Comparison of ENCODE assay signal across 26 mouse cellular contexts in genomic region chr16:31631046-31631445, GRCm38 (mm10).
"Had no signal": no experiment of that assay in that cellular context is flagged by ENCODE, and none has a peak within 500 bp of the region (broad histone marks: within the 10 kb centered on the region; RNA-seq: fewer than 3 reads in every experiment).

No protein-coding gene starts in this region.

- DNase-seq: gastrocnemius, postnatal 14 days; gastrocnemius, postnatal 36 days; heart, adult 18-20 months; heart, postnatal 14 days; heart, postnatal 36 days; kidney, adult 11 months; kidney, adult 2 months; kidney, adult 9 months; kidney, postnatal 14 days; kidney, postnatal 4 days; liver; liver, embryonic 13.5 days had no signal

- H3K27me3 ChIP-seq: heart, embryonic 13.5 days; heart, embryonic 15.5 days; hindbrain, embryonic 13.5 days; hindbrain, embryonic 15.5 days; kidney, embryonic 15.5 days; limb, embryonic 12.5 days; liver, embryonic 13.5 days had no signal

- H3K9me3 ChIP-seq: heart, embryonic 13.5 days; heart, embryonic 15.5 days; hindbrain, embryonic 13.5 days; hindbrain, embryonic 15.5 days; kidney, embryonic 15.5 days; limb, embryonic 10.5 days; limb, embryonic 12.5 days; liver, embryonic 13.5 days had no signal

- ATAC-seq: hindbrain, postnatal 0 days; intestine, embryonic 16.5 days had no signal

- H3K4me3 ChIP-seq: heart, embryonic 13.5 days; heart, embryonic 15.5 days; hindbrain, embryonic 13.5 days; hindbrain, embryonic 15.5 days; kidney, embryonic 15.5 days; layer of hippocampus, adult 2 months; left cerebral cortex, adult 2 months; limb, embryonic 10.5 days; limb, embryonic 12.5 days; liver, embryonic 13.5 days had no signal

- H3K4me1 ChIP-seq: heart, embryonic 13.5 days; heart, embryonic 15.5 days; hindbrain, embryonic 13.5 days; hindbrain, embryonic 15.5 days; kidney, embryonic 15.5 days; limb, embryonic 12.5 days had no signal

- H3K9ac ChIP-seq: heart, embryonic 13.5 days; heart, embryonic 15.5 days; hindbrain, embryonic 13.5 days; hindbrain, embryonic 15.5 days; kidney, embryonic 15.5 days; limb, embryonic 12.5 days; liver, embryonic 13.5 days had no signal

- H3K27ac ChIP-seq: heart, embryonic 13.5 days; heart, embryonic 15.5 days; hindbrain, embryonic 13.5 days; hindbrain, embryonic 15.5 days; hindbrain, postnatal 0 days; kidney, embryonic 15.5 days; kidney, postnatal 0 days; layer of hippocampus, adult 2 months; left cerebral cortex, adult 2 months; limb, embryonic 10.5 days; limb, embryonic 12.5 days; liver, embryonic 13.5 days had no signal

- H3K36me3 ChIP-seq: heart, embryonic 13.5 days; heart, embryonic 15.5 days; hindbrain, embryonic 13.5 days; hindbrain, embryonic 15.5 days; kidney, embryonic 15.5 days; limb, embryonic 10.5 days; limb, embryonic 12.5 days; liver, embryonic 13.5 days had no signal

- H3K4me2 ChIP-seq: heart, embryonic 11.5 days; heart, embryonic 13.5 days; heart, embryonic 15.5 days; hindbrain, embryonic 13.5 days; hindbrain, embryonic 15.5 days; kidney, embryonic 15.5 days; limb, embryonic 12.5 days; liver, embryonic 11.5 days; liver, embryonic 13.5 days had no signal
